Mouse (Mus musculus) thymus, postnatal 36 days (tissue): ENCODE data around the gene Polr3gl.

Experiments
- DNase-seq, 2 experiments: peaks; one replicate each; pipeline ENCODE4 v3.0.0; 2022; ENCODE audit warnings: mixed read lengths in 2 of 2

The Polr3gl gene

DNA sequence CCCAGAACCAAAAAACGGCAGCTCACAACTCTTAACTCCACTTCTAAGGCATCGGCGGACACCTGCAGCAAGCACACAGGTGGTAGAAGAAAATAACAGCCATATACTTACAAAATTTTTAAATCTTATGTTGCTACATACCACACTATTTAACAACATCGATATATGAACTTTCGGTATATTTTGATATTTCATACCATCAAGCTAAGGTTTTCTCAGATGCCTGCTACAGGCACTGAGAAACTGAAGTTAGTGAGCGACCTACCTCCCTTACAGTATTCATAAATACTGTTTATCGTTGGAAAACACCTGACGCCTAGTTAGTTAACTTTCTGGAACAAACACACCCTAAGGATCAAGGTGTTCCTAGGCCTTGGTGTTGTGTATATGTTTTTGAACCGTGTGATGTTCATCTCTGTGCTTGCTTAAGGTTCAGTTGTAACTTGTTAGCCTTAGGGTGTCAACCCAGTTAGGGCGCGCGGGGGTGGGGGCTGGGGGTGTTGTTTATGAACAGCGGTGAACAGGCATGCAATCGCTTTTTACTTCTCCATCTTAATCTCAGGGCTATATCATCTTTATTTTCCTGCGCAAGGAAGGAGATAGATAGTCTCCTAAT, 37.9 kb downstream of the Polr3gl start:
- DNase-seq, result no peak

DNA sequence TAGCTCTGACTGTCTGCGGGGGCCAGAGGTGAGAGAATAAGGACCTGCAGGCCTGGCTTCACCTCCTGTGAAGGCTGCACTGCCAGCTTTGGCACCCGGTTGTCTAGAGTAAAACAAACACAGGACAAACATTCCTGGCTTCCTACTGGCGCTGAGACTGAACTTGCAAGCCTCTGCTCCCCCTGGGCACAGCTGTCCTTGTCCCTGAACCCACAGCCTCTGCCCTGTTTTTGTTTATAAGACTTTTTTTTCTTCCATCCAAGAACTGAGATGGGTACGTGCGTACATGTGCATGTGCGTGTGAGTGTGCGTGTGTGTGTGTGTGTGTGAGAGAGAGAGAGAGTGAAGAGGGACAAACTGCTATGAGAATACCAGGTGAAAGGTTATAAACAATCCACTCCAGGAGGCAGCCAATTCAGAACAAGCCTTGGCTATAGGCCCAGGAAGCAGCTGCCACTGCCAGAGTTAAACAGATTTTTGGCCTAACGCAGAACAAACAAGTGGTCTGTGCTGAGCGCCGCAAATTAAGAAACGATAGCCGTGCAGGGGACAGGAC, 38.9 kb downstream of the Polr3gl start:
- DNase-seq, result peak; percentile 34 to 40

DNA sequence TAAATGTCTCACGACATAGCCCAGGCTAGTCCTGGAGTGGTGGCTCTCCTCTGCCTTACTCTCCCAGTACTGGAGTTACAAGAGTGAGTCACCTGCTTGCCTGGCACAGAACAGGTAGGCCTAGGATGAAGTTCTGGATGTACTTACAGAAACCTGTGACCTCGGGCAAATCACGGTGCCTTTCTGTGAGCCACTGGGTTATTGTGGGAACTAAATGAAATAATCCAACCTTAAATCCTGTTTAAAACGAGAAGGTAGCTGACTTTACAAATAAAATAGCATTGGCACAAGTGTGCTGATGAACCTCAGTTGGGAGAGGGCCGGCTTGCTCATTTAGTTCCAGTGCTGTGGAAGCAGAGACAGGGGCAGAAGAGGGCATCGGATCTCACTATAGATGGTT, 39.7 kb downstream of the Polr3gl start:
- no peak for DNase-seq

DNA sequence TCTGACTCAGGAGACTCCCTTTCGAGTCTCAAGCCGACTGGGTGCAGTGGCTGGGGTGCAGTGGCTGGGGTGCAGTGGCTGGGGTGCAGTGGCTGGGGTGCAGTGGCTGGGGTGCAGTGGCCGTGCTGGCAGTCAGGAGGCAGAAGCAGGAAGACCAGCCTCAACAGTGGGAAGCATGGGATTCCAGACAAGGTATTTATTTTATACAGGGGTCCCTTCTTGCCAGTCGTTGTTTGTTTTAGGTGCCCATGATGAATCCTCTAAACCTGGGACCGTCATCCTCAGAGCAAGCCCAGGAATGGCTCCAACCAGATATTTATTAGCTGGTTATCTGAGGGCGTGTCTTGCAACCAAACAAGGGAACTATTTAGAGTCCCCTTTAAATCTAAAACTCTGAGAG, 40.4 kb downstream of the Polr3gl start:
- DNase-seq, result no peak

DNA sequence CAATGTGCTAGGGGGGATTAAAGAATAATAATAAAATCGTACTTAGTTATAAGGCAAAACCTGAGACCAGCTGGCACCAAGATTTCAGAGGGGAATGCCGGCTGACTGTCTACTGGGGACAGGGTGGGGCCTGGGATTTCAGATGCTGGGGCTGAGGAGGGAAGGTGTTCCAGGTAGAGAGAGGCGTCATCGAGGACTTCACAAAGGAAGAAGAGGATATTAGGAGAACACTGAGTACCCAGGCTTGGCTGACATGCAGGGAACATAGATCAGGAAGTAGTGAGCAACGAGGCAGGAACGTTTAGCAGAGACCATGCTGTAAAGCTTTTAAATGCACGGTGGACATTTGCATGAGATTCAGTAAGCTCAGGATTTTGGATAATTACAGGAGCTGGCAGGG, 42.1 kb downstream of the Polr3gl start:
- no peak for DNase-seq

DNA sequence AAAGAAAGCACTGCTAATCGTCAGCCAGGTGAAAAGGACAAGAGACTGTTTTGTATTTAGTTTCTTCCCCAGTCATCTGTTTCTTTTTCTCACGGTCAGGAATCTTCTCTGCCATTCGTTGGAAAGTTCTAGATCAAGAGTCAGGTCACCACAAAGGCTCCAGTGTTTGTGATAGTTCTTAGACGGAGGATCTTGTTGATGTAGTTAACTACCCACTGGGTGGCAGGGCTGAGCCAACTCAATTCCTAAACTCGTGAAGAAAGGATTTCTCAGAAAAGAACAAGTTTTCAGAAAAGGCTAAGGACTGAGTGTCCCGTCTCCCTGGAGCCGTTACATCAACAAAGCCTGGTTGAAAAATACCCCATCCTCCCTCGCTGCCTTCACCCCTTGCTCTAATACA, 42.8 kb downstream of the Polr3gl start:
- DNase-seq, result peak; percentile 62 to 66

DNA sequence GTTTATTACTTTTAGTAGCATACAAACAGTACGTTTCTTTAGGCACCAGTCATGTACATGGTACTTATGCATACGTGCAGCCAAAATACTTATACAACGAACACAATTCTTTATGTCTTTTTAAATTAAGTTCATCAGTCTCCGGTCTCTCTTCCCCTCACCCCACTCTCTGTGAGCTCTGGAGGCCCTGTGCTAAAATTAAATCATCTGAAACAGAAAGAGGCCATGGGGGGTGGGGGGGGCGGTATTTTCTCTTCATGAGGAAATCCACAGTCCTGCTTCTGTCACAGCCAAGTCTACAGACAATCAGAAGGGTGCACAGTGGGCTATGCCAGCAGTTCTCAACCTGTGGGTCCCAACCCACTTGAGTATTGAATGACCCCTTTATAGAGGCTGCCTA, 44.6 kb downstream of the Polr3gl start:
- DNase-seq, result no peak

DNA sequence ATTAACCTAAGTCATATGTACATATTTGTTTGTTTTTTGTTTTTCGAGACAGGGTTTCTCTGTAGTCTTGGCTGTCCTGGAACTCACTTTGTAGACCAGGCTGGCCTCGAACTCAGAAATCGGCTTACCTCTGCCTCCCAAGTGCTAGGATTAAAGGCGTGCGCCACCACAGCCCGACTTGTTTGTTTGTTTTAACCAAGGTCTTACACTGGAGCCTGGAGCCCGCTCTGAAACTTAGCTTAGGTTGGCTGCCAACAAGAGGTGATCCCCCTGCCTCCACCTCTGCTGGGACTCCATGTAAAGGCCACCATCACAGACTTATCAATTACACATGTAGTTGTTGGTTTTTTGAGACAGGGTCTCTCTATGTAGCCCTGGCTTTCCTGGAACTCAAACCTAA, 45.2 kb downstream of the Polr3gl start:
- DNase-seq, result no peak

DNA sequence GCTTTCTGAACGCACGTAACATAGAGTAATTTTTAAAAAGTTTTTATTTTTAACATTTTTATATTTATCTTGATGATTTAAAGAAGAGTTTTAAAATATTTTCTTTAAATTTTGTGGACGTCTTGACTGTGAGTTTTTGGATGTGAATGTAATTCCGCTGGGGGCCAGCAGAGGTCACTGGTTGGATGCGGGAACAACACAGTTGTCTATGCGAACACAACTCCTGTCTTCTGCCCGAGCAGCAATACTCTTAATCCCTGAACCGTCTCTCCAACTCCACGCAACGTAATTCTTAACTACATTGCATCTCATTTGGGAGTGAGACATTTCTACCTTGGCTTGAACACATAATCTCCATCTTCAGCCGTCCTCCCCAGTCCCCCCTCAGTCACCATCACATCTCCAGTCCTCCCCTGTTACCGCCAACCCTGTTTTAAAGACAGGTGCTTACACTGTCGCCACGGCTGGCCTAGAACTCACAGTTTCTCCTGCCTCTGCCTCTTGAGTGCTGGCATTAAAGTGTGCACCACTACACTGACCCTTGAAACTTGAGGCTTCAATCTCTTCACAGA, 46.5 kb downstream of the Polr3gl start:
- peak; percentile 72 to 77 for DNase-seq

DNA sequence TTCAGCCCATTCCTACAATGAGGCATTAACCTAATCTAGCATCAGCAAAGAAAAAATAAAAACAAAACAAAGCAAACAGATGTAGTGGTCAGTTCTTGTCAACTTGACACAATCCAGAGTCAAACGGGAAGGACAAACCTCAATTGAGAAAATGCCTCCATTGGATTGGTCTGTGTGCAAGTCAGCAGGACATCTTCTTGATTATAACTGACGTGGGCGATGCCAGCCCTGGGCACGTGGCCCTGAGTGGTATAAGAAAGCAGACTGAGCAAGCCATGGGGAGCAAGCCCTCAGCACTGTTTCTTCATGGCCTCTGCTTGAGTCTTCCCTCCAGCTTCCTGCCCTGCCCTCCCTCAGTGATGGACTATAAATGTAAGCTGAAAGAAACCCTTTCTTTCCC, 47.1 kb downstream of the Polr3gl start:
- no peak for DNase-seq

DNA sequence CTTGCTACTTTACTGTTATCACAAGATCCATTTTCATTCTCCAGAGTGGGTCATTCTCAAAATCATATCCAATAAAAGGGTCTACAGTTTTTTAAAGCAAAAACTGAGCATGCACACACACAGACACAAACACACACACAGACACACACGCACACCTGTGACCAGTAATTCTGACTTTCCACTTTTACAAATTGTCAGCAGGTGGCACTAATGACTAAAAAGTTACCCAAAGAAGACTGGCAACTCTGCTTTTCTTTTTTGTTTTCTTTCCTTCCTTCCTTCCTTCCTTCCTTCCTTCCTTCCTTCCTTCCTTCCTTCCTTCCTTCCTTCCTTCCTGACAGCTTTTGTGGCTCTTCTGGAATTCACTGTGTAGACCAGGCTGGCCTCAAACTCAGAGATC, 48.4 kb downstream of the Polr3gl start:
- DNase-seq, result no peak

DNA sequence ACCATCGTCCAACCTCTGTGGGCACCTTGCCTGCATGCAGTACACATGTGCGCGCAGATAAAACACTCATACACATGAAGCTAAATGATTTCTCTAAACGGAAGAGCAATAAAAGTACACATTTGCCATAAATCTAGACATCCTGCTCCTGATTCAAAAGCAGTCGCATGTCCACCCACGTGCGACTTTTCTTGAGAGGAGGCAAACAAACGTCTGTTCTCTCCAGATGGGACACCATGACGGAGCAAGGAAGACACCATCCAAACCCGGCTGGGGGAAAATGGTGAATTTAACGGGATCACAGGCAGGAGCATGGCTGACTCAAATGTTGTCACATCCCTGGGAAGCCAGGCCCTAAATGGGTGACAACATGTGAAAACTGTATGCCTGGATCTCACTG, 50.6 kb downstream of the Polr3gl start:
- DNase-seq, result no peak

DNA sequence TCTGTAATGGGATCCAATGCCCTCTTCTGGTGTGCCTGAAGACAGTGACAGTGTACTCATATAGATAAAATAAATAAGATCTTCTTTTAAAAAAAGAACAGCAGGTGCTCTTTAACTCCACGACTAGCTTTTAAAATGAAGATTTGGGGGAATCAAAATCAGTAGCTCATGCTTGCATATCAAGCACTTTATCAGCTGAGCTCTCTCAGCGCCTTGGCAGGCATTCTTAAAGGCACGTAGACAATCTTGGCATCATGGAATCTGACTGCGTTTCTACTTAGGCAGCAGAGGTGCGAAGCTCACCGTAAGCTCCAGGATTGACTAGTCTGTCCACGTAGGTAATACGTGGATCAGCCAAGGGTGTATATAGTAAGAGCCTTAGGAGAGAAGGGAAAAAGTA, 51.4 kb downstream of the Polr3gl start:
- no peak for DNase-seq

DNA sequence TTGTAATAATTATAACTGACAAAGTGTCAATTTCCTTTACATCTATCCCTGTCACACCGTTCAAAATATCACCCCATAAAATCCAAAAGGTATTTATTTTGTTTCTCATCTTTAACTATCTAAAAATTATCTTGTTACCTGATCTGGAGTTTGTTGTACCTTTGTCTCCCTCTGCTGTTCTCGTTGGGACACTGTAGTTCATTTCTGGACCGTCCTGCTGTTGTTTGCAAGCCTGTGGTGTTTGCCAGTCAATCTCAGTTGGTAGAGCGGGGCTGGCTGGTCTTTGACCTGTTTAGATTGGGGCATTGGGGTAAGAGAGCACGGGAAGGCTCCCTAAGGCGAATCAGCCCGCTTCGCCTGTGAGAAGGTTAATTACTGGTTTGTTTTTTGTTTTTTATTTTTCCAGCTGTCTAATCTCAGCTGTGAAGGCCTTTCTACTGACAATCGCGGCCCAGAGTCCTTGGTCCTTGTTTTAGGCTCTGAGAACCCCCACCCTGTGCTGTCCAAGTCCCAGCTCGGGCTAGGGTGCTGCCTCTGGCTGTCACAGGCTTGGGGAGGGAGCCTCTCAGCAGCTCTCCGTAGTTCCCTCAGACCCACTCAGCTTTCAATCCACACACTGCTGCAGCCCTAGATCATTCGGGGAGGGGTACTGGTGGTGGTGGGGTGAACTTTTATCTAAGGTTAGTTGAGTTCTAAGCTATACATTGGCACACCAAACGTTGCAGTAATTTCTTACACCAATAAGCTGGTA, 52.5 kb downstream of the Polr3gl start:
- DNase-seq, result no peak

DNA sequence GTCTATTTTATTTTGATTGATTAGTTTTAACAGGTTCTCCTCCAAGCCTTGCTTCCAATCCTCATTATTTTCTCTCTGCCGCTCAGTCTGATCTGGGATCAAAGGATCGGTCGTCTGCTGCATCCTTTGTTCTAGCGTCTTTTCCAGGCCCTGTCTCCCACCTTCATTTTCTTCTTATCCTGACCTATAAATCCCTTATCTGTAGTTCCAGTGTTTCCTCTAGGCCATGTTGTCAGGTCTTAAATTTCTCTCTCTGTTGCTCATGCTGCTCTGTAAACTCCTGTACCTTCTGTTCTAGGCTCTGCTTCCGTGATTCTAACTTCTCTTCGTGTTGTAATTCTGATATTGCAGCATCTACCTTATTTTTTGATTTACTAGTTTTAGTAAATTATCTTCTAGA, 53.2 kb downstream of the Polr3gl start:
- DNase-seq, result no peak

DNA sequence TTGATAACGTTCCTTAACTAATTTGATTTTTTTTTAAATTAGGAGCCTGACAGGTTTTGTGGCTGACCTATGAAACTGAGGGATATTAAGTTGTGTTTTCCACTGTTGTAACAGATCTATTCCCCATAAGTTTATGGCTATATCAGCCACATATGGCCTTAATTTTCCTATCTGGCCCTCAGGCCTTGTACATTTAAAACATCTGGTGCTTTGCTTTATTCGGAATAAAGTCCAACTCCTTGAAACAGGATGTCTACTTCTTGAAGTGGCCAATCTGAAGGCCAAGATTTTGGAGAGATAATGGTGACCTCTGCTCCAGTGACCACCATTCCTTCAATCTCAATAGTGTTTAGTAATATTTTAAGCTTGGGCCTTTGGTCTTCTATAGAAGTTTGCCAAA, 54.7 kb downstream of the Polr3gl start:
- DNase-seq, result no peak

DNA sequence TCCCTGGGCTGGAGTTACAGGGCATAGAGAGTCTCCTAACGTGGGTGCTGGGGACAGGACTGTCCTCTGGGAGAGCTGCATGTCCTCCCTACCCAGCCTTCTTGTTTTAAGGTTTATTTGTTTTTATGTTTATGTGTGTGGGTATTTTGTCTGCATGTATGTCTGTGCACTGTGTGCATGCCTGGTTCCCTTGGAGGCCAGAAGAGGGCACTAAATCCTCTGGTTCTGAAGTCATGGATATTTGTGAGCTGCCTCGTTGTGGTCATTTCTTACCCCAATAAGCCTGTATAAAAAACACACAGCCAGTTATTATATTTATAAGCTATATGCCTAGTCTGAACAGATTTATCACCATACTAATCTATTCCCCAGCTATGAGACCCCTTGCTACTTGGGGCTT, 59.7 kb downstream of the Polr3gl start:
- no peak for DNase-seq

DNA sequence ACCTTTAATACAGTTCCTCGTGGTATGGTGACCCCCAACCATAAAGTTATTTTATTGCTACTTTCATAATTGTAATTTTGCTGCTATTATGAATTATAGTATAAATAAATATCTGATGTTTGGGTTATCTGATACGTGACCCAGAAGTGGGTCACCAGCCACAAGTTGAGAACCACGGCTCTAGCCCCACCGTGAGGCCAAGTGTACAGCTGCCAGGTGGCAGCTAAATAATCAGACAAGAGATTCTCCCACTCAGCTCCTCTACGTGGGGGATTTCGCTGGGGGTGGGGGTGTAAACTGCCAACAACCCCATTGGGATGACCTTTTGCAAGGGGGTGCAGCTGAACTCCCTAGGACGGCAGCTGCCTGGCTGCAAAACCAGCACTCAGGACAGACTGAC, 61.9 kb downstream of the Polr3gl start:
- no peak for DNase-seq

DNA sequence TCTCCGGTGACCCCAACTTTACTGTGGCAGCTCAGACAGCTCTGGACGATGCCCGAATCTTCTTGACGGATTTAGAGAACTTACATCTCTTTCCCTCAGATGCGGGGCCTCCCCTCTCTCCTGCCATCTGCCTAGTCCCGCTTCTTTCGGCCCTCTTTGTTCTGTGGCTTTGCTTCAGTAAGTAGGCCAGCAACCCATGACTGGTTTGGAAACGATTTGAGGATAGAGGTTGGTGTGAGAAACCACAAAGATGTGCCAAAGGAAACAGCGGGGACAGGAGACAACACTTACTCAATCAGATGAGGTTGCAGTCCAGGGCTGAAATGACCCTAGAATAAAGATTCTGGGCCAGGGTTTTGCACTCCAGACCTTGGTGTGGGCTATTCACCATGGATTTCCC, 65.5 kb downstream of the Polr3gl start:
- DNase-seq, result no peak
